Mouse (Mus musculus): ENCODE data around the gene Zfp579.

DNA sequence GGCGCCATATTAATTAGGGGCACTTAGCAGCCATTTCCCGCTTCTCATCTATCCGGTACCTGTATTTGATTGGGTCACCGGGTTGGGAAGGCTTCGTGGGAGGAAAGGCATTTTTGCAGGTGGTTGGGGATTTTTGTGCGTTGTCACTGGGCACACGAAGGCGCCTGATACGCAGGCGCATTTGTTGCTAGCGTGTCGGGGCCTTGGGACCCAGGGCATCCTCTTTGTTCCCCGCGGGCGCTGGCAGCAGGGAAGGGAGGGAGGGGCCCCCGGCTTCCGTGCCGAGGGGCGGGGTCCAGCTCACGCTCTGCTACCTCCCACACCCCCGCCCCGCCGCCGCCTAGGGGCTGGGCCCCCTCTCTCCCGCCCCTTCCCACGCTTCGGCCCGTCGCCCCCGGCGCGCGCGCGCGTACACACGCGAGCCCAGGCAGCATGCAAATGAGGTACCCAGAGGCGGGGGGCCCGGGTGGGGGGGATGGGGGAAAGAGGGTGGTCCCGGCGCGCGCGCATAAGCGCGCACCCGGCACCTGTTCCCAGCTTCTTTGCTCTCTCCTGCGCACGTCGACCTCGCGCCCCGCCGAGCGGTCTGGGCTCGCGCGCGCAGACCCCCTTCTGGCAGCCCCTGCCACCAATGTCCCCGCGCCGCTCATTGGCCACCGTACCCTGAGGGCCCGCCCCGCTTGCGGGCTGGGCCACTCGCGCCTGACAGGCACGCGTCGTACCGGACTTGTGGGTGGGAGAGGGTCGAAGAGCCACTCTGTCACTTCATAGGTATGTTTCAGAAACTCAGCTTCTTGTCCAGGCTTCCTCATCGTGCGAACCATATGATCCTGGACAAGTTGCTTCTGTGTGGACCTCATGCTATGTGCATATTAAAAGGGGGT, 19.4 kb upstream of the Zfp579 start, which contains the start of gene Gm44973:
- TF ChIP-seq CTCF (IDR thresholded peaks at IDR 0.05; ENCODE audit: borderline replicate concordance, extremely low read depth, insufficient read depth, insufficient read length) (no peak), POLR2A (IDR thresholded peaks at IDR 0.05; ENCODE audit: borderline replicate concordance, extremely low read depth, insufficient read depth, insufficient read length, poor library complexity, severe bottlenecking) (peak; percentile 55; the same call in 1 of the 2 replicates)
